Mouse (Mus musculus) kidney, adult 2 months (tissue): ENCODE measurements around the gene Btbd18. TPM values are rescaled to one million over a fixed set of nuclear protein-coding genes. Genes with fewer than 3 reads are reported as not detected.
A peak's percentile ranks its signal among the peaks of the same experiment; 100 is the strongest.

Experiments
- DNase-seq: peaks from one replicate; pipeline ENCODE4 v3.0.0; 2021
- H3K27ac ChIP-seq: fragments of 200-500 bp; 2 replicates; pipeline ENCODE4 v1.5.1; 2012; ENCODE audit warnings: low read depth, low read length, control low read depth, inconsistent platforms; ENCODE audit not compliant: insufficient read depth
- H3K27me3 ChIP-seq: fragments of 200-500 bp; replicated peaks from 2 replicates; pipeline ENCODE4 v1.6.1; 2012; ENCODE audit warnings: mild to moderate bottlenecking, moderate library complexity, low read length, inconsistent platforms; ENCODE audit not compliant: control insufficient read depth, insufficient read depth
- H3K36me3 ChIP-seq: fragments of 200-500 bp; 2 replicates; pipeline ENCODE4 v1.6.1; 2012; ENCODE audit warnings: mild to moderate bottlenecking, moderate library complexity, low read length, inconsistent platforms; ENCODE audit not compliant: control insufficient read depth, insufficient read depth
- H3K4me1 ChIP-seq: fragments of 200-500 bp; 2 replicates; pipeline ENCODE4 v1.6.1; 2011; ENCODE audit warnings: low read length; ENCODE audit not compliant: control insufficient read depth, insufficient read depth
- H3K4me3 ChIP-seq: fragments of 200-500 bp; 2 replicates; pipeline ENCODE4 v1.5.1; 2011; ENCODE audit warnings: mild to moderate bottlenecking, low read depth, low read length, control low read depth; ENCODE audit not compliant: insufficient read depth
- CTCF ChIP-seq: fragments of 200-500 bp; conservative IDR thresholded peaks from 2 replicates; pipeline ENCODE4 v1.5.1; 2011; ENCODE audit warnings: low read depth, mild to moderate bottlenecking, control low read depth, low read length, moderate library complexity, mixed read lengths; ENCODE audit not compliant: insufficient read depth, insufficient read length
- POLR2A ChIP-seq: fragments of 200-500 bp; IDR thresholded peaks from one replicate; pipeline ENCODE4 v1.6.1; 2011; ENCODE audit warnings: low read depth, low read length, control low read depth
- WGBS: fragments of 180-500 bp; shearing (Covaris S2); methylation state at CpG from one replicate; pipeline ENCODE4 v1.1.7; 2018; 5-methylcytosine and 5-hydroxymethylcytosine counted together
- polyA plus RNA-seq: library from polyadenylated mRNA; depleted of rRNA; stranded (reverse); fragments of >200 nt; gene quantifications from 2 replicates; pipeline ENCODE4 v1.2.3, GENCODE M21; 2012

The Btbd18 gene
- polyA plus RNA-seq, 1 experiment = 0.02 TPM

DNA sequence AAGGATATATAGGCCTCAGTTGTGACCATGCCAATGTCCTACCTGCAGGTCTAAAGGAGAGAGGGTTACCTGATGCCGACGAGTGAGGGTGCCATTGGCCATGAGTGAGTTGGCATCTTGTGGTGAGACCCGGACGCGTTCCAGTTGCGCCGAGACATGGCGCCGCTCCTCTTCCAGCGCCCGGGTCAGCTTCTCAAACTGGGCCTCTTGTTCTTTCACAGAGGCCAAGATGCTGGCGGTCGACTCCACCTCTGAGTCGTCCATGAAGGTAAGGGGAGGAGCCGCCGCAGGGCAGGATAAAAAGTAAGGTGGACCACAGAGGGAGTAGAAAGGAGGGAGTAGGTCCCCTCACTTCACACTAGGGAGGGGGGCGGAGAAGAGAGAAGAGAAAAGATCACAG lies 34.7 kb upstream of the Btbd18 start:
- TF ChIP-seq POLR2A (no peak), CTCF (no peak)
- Histone ChIP-seq H3K4me1 (peaks cover 40% of the 10 kb centered on the region), H3K27ac (peak overlapping the region; percentile 29), H3K36me3 (peaks cover 5% of the 10 kb centered on the region), H3K27me3 (no peaks in the 10 kb centered on the region), H3K4me3 (no peak overlapping the region)
- WGBS = 92% methylated on average over 17 of the region's 17 CpGs
- DNase-seq = no peak

DNA sequence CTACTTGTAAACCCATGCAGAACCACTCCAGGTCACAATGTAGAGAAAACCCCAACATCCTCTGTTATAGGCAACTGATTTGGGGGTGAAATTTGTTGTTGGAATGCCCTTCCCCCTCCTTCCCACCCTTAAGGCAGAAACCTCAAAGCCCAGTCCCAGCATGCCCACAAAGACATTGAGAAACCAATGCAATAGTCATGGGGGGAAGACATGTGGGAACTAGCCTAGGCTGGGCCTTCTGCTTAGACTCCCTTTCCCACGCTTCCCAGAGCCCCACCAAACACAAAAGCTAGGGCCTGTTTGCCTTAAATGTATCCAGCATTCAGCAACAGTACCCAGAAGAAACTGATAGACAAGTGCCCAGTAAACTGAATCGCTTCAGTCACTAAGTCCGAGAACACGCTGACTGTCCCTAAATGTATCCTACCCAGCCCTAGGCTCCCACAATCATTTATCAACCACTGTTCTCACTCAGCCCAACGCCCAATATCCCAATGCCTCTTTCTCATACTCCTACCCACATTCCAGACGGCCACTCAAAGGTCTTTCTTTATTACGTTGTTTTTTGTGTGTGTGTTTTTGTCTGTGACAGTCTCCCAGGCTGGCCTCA lies 32.4 kb upstream of the Btbd18 start:
- H3K27ac ChIP-seq = peak overlapping the region; percentile 7; the same call in 1 of the 2 replicates
- TF ChIP-seq CTCF (no peak), POLR2A (no peak)
- WGBS = 34% methylated on average over 7 of the region's 7 CpGs
- no peaks in the 10 kb centered on the region for H3K27me3 ChIP-seq
- DNase-seq = no peak
- H3K36me3 ChIP-seq = no peaks in the 10 kb centered on the region; the same call in 1 of the 2 replicates
- peaks cover 34% of the 10 kb centered on the region for H3K4me1 ChIP-seq
- H3K4me3 ChIP-seq = no peak overlapping the region

DNA sequence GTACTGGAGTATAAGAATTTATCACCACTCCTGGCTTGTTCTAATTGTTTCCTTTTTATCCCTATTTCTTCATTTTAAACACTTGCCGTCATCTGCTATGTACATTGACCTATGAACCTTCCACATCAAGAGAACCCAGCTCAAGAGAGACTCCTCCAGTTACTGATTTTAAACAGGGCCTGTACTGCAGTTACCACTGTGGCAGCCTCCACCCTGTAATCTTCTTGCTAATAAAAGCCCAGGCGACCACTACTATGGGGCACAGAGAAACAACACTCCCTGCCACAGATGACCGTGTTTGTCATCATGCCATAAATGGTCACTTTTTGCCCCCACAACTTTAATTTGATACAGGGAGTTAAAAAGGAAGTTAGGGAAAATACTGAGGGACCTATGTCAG lies 31.8 kb upstream of the Btbd18 start:
- Histone ChIP-seq H3K36me3 (no peaks in the 10 kb centered on the region; the same call in 1 of the 2 replicates), H3K27me3 (no peaks in the 10 kb centered on the region), H3K4me3 (no peak overlapping the region), H3K4me1 (peaks cover 38% of the 10 kb centered on the region), H3K27ac (peak overlapping the region; percentile 60)
- no peak for DNase-seq
- 25% methylated on average over 3 of the region's 3 CpGs for WGBS
- TF ChIP-seq CTCF (no peak), POLR2A (no peak)

- TF ChIP-seq CTCF (no peak), POLR2A (no peak)
- DNase-seq = no peak
- Histone ChIP-seq H3K36me3 (no peaks in the 10 kb centered on the region; the same call in 1 of the 2 replicates), H3K4me1 (peaks cover 55% of the 10 kb centered on the region), H3K27ac (peak overlapping the region; percentile 98), H3K27me3 (no peaks in the 10 kb centered on the region), H3K4me3 (no peak overlapping the region)
- 91% methylated on average over 1 of the region's 1 CpGs for WGBS
Measured at GRCm38 (mm10) chr2:84632001-84632400, 26.9 kb upstream of the Btbd18 start.

DNA sequence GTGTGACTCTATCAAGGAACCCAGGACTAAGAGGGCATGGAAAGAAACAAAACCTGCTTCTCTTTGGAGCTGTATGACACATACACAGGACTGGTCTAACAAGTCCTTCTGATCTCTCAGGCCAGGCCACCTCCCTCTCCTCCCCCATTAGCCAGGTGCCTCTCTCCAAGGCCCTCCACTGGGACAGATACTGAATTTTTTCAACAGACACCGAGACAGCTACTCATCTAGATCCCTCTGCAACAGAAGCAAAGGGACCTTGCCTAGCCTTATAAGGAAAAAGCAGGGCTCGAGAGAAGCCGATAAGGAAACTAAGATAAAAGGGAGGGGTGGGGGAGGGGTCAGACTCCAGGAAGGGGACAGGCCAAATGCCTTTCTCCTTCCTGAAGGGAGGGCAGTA lies 25.9 kb upstream of the Btbd18 start:
- no peaks in the 10 kb centered on the region; the same call in 1 of the 2 replicates for H3K36me3 ChIP-seq
- H3K4me3 ChIP-seq = no peak overlapping the region
- TF ChIP-seq CTCF (no peak), POLR2A (no peak)
- peaks cover 60% of the 10 kb centered on the region for H3K4me1 ChIP-seq
- peak overlapping the region; percentile 98 for H3K27ac ChIP-seq
- 10% methylated on average over 3 of the region's 3 CpGs for WGBS
- peak; percentile 55 for DNase-seq
- H3K27me3 ChIP-seq = no peaks in the 10 kb centered on the region

DNA sequence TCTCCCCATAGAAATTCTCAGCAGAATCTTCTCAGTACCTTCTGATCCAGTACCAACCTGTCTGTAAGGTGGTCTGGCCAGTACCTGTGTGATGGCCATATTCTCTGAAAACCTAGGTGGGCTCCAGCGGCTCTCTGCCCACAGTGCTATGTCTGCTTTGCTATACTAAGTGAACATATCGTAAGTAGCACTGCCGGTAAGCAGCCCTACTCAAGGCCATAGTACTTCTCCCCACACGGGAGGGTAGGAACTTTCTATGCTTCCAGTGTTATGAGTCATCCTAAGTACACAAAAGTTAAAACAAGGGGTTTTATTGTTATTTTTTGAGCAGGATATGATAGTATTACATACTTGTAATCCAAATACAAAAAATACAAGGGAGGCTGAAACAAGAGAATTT lies 24.9 kb upstream of the Btbd18 start:
- no peak for TF ChIP-seq CTCF
- TF ChIP-seq POLR2A = no peak
- Histone ChIP-seq H3K4me1 (peaks cover 57% of the 10 kb centered on the region), H3K27me3 (no peaks in the 10 kb centered on the region), H3K27ac (peak overlapping the region; percentile 100), H3K36me3 (no peaks in the 10 kb centered on the region; the same call in 1 of the 2 replicates), H3K4me3 (no peak overlapping the region)
- 43% methylated on average over 4 of the region's 4 CpGs for WGBS
- no peak for DNase-seq

DNA sequence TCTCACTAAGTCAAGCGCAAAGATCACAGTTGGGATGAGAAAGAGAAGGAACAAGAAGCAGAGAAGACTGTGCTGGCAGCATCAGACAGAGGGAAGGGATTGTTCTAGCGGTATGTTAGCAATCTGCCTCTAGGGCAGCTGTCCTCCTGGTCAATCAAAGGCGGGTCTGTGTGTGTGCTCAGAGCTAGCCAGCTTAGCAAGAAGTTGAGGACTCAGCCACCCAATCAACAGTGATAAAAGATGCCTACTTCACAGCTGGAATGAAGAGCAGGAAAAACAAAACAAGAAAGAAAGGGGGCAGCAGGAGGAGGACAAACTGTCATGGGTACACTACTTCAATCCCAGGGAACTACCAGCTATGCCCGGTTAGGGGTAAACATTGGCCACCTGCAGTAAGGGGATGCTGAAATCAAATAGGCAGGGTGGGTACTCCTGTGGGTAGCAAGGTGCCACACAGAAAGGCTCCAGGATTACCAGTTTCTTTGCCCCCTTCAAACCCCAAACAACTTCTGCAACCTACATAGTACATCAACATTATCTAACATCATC lies 23.9 kb upstream of the Btbd18 start:
- no peaks in the 10 kb centered on the region for H3K36me3 ChIP-seq
- peak overlapping the region; percentile 100 for H3K27ac ChIP-seq
- H3K27me3 ChIP-seq = no peaks in the 10 kb centered on the region
- no peak for TF ChIP-seq POLR2A
- TF ChIP-seq CTCF = 0 out of 2 replicates have a peak, but pooled peaks have one; percentile 7
- H3K4me1 ChIP-seq = peaks cover 56% of the 10 kb centered on the region
- WGBS = 20% methylated on average over 4 of the region's 4 CpGs
- no peak for DNase-seq
- H3K4me3 ChIP-seq = no peak overlapping the region
